In genomic region chr6:100502961-100503782, GRCm38 (mm10) we compare ENCODE assay signal across 8 mouse cellular contexts.
DNase-seq lines count a peak whose midpoint lies in the region; ATAC-seq and TF ChIP-seq lines count a peak whose summit lies in the region.

No protein-coding gene starts in this region.

- no peaks in the 10 kb centered on the region for H3K36me3 ChIP-seq in forebrain, embryonic 10.5 days (replicated peaks)
- H3K36me3 ChIP-seq in forebrain, embryonic 11.5 days (ENCODE audit: control insufficient read depth, insufficient read depth, low read length) = no peaks in the 10 kb centered on the region
- no peaks in the 10 kb centered on the region for H3K36me3 ChIP-seq in E14TG2a.4 (ENCODE audit: insufficient read depth, low read length)

- WGBS in forebrain, embryonic 10.5 days = 61% methylated on average over 14 of the region's 14 CpGs
- 64% methylated on average over 14 of the region's 14 CpGs for WGBS in forebrain, embryonic 11.5 days

- ATAC-seq in forebrain, embryonic 11.5 days (replicated peaks; ENCODE audit: low FRiP score) = no peak
- ATAC-seq in activated CD4-positive, CD25-positive, alpha-beta regulatory T cell, adult 4 months = no peak

- H3K4me2 ChIP-seq in forebrain, embryonic 11.5 days (ENCODE audit: low read depth, low read length, severe bottlenecking) = no peak overlapping the region

- intact Hi-C loops in left cerebral cortex, postnatal 36 days (cut with DNase I) = no loop called here

- peaks cover 85% of the 10 kb centered on the region for H3K27me3 ChIP-seq in forebrain, embryonic 10.5 days (ENCODE audit: poor library complexity, severe bottlenecking)
- H3K27me3 ChIP-seq in forebrain, embryonic 11.5 days (ENCODE audit: control insufficient read depth, insufficient read depth, low read length) = no peaks in the 10 kb centered on the region
- H3K27me3 ChIP-seq in E14TG2a.4 (ENCODE audit: insufficient read depth, low read length) = peaks cover 6% of the 10 kb centered on the region; the same call in 1 of the 2 replicates

- no peak overlapping the region for H3K4me3 ChIP-seq in forebrain, embryonic 10.5 days
- no peak overlapping the region for H3K4me3 ChIP-seq in forebrain, embryonic 11.5 days (ENCODE audit: low read depth, low read length)
- peak overlapping the region; percentile 26 for H3K4me3 ChIP-seq in E14TG2a.4 (replicated peaks; ENCODE audit: low read length)

- H3K4me1 ChIP-seq in forebrain, embryonic 10.5 days = peaks cover 42% of the 10 kb centered on the region
- peaks cover 2% of the 10 kb centered on the region; the same call in 1 of the 2 replicates for H3K4me1 ChIP-seq in forebrain, embryonic 11.5 days (replicated peaks; ENCODE audit: control insufficient read depth, insufficient read depth, low read length)
- H3K4me1 ChIP-seq in E14TG2a.4 (replicated peaks; ENCODE audit: low read depth, low read length) = peaks cover 62% of the 10 kb centered on the region

- DNase-seq in forebrain, embryonic 10.5 days (ENCODE audit: extremely low spot score, low spot score) = peak; percentile 27
- DNase-seq in forebrain, embryonic 11.5 days (ENCODE audit: low spot score) = no peak
- peak; percentile 96 to 98 for DNase-seq in cerebellum, postnatal 14 days
- peak; percentile 64 for DNase-seq in gonadal fat pad, adult 2 months (ENCODE audit: low read depth)
- peak; percentile 20 to 47 for DNase-seq in left cerebral cortex, postnatal 36 days (ENCODE audit: low spot score in 2 of 2)
- peak; percentile 22 for DNase-seq in skeletal muscle tissue, adult 2 months (ENCODE audit: low read depth, low spot score)

- H3K9ac ChIP-seq in forebrain, embryonic 11.5 days (ENCODE audit: low read length) = no peak overlapping the region

- peak overlapping the region; percentile 6; the same call in 1 of the 2 replicates for H3K27ac ChIP-seq in forebrain, embryonic 10.5 days
- no peak overlapping the region for H3K27ac ChIP-seq in forebrain, embryonic 11.5 days (ENCODE audit: low read depth, low read length)

- TF ChIP-seq CTCF in E14TG2a.4 (conservative IDR thresholded peaks at IDR 0.05; ENCODE audit: low read length) = no peak

- H3K9me3 ChIP-seq in forebrain, embryonic 10.5 days = no peaks in the 10 kb centered on the region
- H3K9me3 ChIP-seq in forebrain, embryonic 11.5 days (ENCODE audit: control insufficient read depth, low read length) = no peaks in the 10 kb centered on the region
- no peaks in the 10 kb centered on the region for H3K9me3 ChIP-seq in E14TG2a.4 (ENCODE audit: low read length)
